Mouse (Mus musculus) telencephalon, adult 2 months (tissue): ENCODE measurements around the gene Cbx2.

Experiments used
- DNase-seq: peaks from one replicate; pipeline ENCODE4 v3.0.0-alpha.2; 2011; ENCODE audit warnings: low read depth, low spot score

Gene Cbx2

DNA sequence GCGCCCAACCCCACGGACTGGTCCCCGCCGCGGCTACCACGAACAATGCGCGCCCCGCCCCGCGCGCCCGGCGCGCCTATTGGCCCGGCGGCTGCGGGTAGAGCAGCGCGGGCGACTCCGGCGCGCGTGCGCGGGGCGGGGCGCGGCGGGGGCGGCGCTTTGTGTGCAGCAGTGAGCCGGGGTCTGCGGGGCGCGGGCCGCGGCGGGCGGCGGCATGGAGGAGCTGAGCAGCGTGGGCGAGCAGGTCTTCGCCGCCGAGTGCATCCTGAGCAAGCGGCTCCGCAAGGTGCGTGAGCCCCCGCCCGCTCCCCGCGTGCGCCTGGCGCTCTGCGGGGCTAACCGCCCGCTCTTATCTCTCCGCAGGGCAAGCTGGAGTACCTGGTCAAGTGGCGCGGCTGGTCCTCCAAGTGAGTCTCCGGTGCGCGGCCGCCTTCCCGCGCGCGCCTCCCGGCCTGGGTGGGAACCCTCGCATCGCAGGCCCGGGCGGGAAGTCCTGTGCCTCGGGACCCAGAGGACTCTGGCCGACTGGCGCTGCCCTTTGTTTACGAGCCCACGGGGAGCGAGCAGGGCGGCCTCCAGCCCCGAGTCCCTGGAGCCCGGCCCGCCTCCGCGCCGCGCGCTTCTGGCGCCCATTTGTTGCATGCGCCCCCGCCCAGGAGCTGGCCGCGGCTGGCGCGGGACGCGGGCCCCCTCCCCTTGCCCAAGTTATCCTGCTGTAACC lies at the start of gene Cbx2:
TSS of gene Cbx2 (plus strand) at position 68 of the 721 bp plus-strand sequence.
- no peak for DNase-seq

GRCm38 (mm10) chr11:118974340-118974739 lies 48.4 kb upstream of the Cbx2 start:
- DNase-seq = no peak

DNA sequence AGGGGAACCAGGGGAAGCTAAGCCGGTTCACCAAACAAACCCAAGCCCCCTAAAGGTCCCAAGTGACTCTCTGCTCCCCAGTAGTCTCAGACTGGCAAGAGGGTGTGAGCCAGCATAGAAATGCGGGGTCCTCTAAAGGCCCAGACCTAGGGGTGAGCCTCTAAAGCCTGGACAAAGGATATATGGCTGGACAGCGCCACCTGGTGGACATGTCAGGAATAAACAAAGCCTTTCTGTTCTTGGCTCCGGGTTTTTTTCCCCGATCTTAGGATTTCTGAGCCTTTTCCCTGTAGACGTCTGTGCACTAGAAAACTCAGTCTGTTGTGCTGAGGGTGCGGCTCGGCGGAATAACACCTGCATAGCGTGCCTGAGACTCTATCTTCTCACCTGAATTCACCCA lies 47.3 kb upstream of the Cbx2 start:
- DNase-seq = peak; percentile 63

GRCm38 (mm10) chr11:118975917-118976316 lies 46.8 kb upstream of the Cbx2 start:
- no peak for DNase-seq

DNA sequence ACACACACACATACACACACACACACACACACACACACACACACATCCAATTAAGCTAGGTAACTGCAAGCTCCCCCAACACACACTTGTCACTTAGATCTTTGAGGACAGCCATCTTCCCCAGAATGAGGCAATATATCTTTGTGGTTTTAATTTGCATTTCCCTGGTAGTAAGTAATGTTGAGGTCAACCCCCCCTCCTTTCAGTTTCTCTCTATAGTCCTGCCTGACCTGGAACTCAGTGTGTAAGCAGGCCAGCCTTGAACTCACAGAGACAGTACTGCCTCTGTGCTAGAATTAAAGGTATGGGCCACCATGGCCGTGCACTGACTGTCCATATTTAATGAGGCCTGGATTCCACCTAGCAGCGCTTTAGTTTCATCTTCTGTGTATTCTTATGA lies 42.4 kb upstream of the Cbx2 start:
- DNase-seq = no peak

GRCm38 (mm10) chr11:118981012-118981776 lies 41.6 kb upstream of the Cbx2 start:
- DNase-seq = no peak

DNA sequence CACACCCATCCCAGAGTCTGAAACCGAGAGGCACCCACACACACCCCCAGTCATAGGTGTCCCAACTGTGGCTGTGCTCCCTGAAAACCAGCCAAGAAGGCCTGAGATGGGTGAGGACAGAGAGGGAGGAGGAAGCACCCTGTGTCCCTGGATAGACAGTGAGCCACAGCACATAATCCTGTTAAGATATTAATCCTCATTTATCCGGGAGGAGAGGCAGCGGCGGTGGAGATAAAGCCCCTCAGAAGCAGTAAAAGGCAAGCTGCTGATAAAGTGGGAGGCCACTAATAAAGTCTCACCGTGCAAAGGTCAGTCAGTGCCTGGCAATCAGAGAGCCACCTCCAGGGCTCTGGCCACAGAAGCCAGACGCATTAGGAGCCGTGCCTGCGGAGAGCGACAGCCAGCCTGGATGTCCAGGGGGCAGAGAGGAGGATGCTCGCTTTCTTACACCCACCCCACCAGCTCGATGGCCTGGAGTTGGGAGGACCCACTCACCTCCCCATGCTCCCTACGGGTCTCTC lies 40.1 kb upstream of the Cbx2 start:
- DNase-seq = no peak

GRCm38 (mm10) chr11:118985571-118985970 lies 37.2 kb upstream of the Cbx2 start:
- DNase-seq = no peak

DNA sequence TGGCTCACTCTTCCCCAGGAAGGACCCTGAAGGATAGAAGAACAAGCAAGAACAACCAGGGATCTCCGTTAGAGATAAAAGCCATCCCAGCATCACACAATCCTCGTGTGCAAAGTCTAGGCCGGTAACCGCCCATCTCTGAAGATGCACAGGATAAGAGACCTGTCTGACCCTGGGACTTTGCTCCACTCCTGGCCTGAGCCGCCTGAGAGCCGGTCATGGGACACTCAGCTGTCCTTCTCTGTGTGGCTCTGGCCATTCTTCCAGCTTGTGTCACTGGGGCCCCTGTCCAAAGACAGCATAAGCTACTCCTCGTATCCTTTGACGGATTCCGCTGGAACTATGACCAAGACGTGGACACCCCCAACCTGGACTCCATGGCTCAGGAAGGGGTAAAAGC lies 34.8 kb upstream of the Cbx2 start, which contains the start of gene Enpp7:
TSS of gene Enpp7 (plus strand) at position 190 of the 400 bp plus-strand sequence.
- DNase-seq = no peak

GRCm38 (mm10) chr11:118992781-118993180 lies 30.0 kb upstream of the Cbx2 start:
- DNase-seq = no peak

DNA sequence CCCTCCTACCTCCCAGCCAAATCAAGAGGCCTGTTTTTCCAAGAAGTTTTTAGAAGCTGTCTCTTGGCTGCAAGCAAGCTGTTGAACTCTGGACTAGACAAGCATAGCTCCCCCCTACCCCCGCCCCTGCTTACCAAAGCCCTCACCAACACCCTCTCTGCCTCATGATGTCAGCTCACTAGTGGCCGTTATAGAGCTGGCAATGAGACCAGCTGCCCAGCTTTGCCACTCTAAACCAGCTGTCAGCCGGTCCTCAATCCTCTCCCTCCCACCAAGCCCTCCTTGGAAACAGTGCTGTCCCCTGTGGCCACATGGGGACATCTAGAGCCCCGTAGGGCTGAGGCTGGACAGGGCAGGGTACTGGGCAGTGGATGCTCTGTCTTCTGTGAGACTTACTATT lies 27.3 kb upstream of the Cbx2 start:
- DNase-seq = no peak

- DNase-seq = no peak
Measured at GRCm38 (mm10) chr11:118997182-118997581, 25.6 kb upstream of the Cbx2 start.

GRCm38 (mm10) chr11:118998540-118999265 lies 24.1 kb upstream of the Cbx2 start:
- peak; percentile 64 for DNase-seq

DNA sequence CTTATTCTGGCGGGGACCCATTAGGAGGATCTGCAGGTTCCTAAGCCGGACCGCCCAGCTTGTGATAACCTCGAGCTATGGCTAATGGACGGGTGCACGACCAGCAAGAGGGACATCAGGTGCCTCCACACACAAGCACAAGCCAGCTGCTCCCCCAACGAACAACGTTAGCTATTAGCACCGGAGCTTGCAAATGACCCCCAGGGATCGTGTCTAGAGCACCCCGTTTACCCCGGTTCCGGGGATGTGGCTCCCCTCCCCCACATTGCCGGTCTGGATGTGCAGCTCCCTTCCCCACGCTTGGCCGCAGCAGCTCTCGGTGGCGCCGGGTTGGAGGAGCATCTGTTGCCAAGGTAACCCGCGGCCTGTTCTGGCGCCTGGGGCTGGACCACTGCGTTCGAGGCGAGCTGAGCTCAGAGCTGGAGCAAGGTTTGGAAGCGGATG lies 23.4 kb upstream of the Cbx2 start:
- DNase-seq = no peak

- DNase-seq = no peak
Measured at GRCm38 (mm10) chr11:119000877-119001276, 21.9 kb upstream of the Cbx2 start.

DNA sequence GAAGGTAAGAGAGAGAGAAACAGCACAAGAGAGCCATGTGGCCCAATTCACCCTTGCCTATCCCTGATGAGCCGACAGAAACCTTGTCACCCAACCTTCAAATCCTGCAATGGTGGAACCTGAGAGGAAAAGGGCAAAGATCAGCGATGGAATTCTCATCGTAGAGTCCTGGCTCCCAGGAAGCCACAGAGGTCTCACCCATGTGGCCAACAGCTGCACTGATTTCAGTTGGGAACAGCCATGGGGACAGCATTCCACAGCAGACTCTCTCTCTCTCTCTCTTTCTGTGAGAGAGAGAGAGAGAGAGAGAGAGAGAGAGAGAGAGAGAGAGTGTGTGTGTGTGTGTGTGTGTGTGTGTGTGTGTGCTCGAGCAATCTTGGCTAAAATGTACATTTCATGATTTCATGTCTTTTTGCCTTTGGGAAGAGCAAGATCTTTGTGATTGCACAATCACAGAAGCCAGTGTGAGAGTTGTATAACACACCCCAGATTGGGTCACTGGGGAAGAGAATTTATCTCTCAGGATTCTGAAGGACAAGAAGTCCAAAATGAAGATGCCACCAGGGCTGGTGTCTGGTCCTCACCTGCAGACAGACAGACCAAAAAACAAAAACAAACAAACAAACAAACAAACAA lies 21.2 kb upstream of the Cbx2 start:
- DNase-seq = no peak

- no peak for DNase-seq
Measured at GRCm38 (mm10) chr11:119005547-119006275, 17.1 kb upstream of the Cbx2 start.

DNA sequence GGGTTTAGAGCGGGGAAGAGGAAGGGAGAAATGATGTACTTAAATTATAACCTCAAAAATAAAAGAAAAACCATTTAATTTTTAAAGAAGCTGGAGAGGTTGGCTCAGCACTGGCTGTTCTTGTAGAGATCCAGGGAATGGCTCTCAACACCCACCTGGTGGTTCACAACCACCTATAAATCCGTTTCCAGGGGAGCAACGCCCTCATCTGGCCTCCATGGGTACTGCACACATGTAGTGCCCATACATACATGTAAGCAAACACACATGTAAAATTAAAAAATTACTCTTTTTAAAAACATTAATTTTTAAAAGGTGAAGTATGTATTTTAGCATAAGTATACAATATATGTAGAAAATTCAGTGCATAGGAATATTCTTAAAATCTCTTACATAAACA lies 16.3 kb upstream of the Cbx2 start:
- DNase-seq = no peak

GRCm38 (mm10) chr11:119007461-119008456 lies 15.0 kb upstream of the Cbx2 start:
- DNase-seq = no peak

GRCm38 (mm10) chr11:119014455-119014854 lies 8.3 kb upstream of the Cbx2 start:
- DNase-seq = no peak
